Mouse (Mus musculus) thymus, adult 2 months (tissue): ENCODE measurements around the gene Ist1.

Experiments
- CTCF ChIP-seq: fragments of 200-500 bp; IDR thresholded peaks from 2 replicates; pipeline ENCODE4 v1.5.1; 2012; ENCODE audit warnings: mild to moderate bottlenecking, control low read depth, low read length, moderate library complexity, borderline replicate concordance; ENCODE audit not compliant: control insufficient read depth, poor library complexity, insufficient read depth; ENCODE audit errors: extremely low read depth
- POLR2A ChIP-seq: fragments of 200-500 bp; IDR thresholded peaks from 2 replicates; pipeline ENCODE4 v1.6.1; 2012; ENCODE audit warnings: mild to moderate bottlenecking, low read length, control low read depth, moderate library complexity; ENCODE audit not compliant: control insufficient read depth, poor library complexity, insufficient read depth; ENCODE audit errors: extremely low read depth

- TF ChIP-seq CTCF (no peak), POLR2A (no peak)
These were observed 466 bp downstream of the Ist1 start for GRCm38 (mm10) chr8:109692443-109693145.
